Mouse (Mus musculus) G1E-ER4 (cell line): Measurements from ENCODE around the gene Zfp617. TPM values are rescaled to one million over a fixed set of nuclear protein-coding genes. Genes with fewer than 3 reads are reported as not detected.

Experiments used
- GATA1 ChIP-seq: IDR thresholded peaks from one replicate; pipeline ENCODE4 v1.8.0; 2012; ENCODE audit warnings: low read length, inconsistent platforms
- polyA plus RNA-seq: library from polyadenylated mRNA; stranded (reverse); fragments of >175 nt; gene quantifications from 2 replicates; pipeline ENCODE4 v1.2.3, GENCODE M21; 2012

Gene Zfp617
- polyA plus RNA-seq, 1 experiment: 3.6 TPM

DNA sequence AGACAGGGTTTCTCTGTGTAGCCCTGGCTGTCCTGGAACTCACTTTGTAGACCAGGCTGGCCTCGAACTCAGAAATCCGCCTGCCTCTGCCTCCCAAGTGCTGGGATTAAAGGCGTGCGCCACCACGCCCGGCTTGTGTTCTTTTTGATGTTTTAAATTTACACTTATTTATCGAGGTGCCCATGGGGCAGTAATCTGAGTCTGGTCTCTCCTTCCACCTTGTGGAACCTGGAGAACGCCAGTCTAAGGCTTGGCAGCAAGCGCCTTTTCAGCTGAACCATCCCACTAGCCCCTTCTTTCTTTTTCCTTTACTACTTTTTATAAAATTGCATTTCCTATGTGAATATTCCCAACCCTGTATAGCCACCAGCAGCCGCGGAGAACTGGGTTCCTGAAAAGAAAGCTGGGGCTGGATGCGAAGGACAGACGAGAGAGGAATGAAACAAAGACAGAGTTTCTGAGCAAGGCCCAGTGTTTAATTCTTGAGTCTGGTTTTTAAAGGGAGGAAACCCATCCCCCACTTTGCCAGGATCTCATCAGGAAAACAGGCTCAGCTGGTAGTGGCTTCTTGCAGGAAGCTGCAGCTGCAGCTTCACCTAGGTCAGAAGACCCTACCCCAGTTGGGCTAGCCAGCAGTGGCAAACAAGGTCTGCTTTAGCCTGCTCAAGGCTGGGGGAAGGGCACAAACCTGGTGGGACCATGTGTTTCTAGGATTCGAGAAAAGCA lies 43.2 kb downstream of the Zfp617 start:
- TF ChIP-seq GATA1: no peak

DNA sequence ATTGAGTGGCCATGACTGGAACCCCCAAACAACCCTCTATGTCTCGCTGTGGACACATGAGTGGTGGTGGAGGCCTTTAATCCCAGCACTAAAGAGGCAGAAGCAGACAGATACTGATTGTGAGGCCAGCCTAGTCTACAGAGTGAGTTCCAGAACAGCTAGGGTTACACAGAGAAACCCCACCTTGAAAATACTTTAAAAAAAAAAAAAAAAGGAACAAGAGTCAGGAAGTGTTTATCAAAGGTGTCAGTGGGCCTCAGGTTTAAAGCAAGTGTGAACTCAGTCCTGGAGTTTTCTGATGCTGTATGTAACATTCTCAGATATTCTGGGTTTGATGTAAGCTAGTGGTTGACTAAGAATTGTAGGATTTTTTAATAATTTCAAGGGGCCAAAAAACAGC lies 44.1 kb downstream of the Zfp617 start:
- TF ChIP-seq GATA1: no peak

DNA sequence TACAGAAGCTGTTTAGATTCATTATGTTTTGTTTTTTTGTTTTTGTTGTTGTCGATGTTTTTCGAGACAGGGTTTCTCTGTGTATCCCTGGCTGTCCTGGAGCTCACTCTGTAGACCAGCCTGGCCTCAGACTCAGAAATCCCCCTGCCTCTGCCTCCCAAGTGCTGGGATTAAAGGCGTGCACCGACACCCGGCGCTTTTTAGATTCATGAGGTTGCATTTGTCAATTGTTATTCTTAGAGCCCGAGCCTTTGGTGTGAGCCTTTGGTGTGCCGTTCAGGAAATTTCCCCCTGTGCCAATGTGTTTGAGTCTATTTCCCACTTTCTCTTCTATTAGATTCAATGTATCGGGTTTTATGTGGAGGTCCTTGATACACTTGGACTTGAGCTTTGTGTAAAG lies 46.2 kb downstream of the Zfp617 start:
- TF ChIP-seq GATA1: no peak

DNA sequence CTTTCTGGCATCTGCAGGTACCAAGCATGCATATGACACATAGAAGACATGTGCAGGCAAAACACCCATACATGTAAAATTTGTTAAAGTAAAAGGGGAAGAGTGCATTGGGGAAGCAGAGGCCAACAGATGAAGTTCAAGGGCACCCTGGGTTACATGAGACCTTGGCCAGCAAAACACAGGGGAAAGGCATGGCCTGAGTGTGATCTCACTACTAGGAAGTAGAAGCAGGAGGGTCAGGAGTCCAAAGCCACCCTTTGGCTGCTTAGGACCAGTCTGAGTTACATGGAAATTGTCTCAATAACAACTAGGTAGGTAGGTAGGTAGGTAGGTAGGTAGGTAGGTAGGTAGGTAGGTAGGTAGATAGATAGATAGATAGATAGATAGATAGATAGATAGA lies 52.0 kb downstream of the Zfp617 start:
- no peak for TF ChIP-seq GATA1

DNA sequence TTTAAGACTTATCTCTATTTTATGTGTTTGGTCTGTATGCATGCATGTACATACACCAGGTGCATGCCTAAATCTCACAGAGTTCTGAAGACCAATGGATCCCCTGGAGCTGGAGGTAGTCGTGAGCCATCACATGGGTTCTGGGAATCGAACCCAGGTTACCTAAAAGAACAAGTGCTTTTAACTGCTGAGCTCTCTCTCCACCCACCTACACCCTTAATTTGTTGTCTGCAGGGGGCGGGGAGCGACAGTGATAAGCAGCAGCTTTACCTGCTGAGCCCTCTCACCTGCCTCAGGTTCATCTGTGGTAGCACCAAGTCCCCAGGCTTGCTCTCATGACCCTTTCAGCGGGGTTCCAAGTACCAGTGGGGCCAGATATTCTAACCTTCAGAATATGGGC lies 53.4 kb downstream of the Zfp617 start:
- no peak for TF ChIP-seq GATA1

DNA sequence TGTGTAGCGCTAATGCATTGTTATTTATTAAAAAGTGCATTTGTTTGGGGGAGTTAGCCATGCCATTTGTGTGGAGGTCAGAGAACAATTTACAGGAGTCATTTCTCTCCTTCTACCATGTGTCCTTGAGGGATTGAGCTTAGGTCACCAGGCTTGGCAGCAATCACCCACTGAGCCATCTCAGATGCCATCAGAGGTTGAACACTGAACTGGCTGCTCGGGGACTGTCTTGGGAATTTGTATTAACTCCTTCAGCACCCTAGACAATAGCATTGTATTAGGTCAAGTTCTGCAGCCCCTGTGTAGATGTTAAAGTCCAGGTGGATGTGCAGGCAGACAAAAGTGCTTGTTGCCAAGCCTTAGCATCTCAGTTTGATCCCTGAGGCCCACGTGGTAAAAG lies 55.6 kb downstream of the Zfp617 start:
- TF ChIP-seq GATA1: no peak

DNA sequence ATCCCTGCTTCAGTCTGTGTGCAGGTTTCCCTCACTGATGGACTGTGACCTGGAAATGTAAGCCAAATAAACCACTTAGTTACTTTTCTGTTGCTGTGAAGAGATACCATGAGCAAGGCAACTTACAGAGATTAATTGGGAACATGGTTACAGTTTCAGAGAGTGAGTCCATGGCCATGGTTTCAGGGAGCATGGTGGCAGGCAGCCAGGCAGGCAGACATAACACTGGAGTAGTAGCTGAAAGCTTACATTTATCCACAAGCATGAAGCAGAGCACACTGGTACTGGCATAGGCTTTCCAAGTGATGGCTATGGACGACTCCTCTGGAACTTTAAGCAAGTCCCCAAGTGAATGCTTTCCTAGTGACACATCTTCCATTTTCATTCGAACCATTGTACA lies 56.7 kb downstream of the Zfp617 start:
- no peak for TF ChIP-seq GATA1

DNA sequence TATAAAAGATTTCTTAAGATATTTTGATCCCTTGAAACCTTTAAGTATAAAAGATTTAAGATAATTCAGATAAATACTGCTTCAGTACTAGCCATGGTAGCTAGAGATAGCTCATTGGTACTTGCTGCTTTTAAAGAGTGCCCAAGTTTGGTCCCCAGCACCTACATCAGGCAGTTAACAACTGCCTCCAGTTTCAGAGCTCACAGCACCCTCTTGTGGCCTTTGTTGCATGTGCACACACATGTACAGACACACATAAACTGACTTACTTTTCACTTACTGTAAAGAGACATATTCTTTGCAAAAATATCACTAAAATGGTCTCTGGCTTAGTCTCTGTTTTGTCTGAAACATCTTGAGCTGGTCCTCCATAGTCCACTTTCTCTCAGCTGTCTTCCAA lies 58.0 kb downstream of the Zfp617 start:
- TF ChIP-seq GATA1: no peak

DNA sequence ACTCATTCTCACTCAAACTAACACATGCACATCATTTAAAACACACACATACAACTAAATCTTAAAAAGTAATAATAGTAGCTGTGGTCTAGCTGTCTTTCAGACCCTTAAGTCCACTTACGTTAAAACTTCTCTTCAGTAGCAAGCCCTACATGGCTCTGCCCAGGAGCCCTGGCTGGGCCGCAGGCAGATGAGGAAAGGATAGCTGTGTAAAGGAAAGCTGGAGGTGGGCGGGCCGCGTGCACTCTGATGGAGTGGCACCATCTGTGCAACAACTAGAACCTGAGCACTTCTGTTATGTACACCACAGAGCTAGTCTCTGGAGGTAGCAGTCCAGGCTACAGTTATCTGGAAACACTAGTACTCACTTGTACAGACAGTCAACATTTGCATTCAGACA lies 58.8 kb downstream of the Zfp617 start:
- TF ChIP-seq GATA1: no peak

DNA sequence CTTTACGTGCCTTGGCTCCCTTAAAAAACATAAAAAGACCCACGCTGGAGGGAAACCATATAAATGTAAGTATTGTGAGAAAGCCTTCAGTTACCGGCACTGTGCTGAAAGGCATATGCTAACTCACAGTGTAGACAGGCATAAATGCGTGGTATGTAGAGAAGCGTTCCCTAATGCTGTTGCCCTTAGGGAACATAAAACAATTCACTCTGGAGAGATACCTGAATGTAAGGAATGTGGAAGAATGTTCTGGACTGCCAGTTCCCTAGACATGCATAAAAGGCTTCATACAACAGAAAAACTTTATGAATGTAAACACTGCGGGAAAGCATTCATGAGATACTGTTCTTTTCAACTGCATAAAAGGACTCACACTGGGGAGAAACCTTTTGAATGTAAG lies 59.7 kb downstream of the Zfp617 start:
- TF ChIP-seq GATA1: no peak

DNA sequence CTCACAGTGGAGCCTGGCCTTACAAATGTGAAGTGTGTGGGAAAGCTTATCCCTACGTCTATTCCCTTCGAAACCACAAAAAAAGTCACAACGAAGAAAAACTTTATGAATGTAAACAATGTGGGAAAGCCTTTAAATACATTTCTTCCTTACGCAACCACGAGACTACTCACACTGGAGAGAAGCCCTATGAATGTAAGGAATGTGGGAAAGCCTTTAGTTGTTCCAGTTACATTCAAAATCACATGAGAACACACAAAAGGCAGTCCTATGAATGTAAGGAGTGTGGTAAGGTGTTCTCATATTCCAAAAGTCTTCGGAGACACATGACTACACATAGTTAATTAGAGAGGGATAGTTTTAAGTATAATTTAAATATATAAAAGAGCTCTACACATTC lies 60.2 kb downstream of the Zfp617 start:
- no peak for TF ChIP-seq GATA1

DNA sequence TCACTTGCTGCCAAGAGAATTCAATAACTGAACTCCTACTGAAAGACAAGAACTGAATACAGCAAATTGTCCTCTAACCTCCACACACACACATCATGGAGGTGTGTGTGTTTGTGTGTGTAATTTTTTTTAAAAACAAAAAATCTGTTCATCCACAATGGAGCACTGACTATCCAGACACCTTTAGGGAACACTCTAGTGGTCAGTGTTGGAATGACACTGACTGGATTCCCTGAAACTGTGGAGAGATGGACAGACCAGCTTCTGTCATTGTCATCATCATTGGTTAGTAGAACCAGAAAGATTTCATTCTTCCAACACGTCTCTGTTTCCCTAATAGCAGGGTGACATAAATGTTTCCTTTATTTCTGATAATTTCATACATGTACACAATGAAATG lies 63.5 kb downstream of the Zfp617 start:
- no peak for TF ChIP-seq GATA1

DNA sequence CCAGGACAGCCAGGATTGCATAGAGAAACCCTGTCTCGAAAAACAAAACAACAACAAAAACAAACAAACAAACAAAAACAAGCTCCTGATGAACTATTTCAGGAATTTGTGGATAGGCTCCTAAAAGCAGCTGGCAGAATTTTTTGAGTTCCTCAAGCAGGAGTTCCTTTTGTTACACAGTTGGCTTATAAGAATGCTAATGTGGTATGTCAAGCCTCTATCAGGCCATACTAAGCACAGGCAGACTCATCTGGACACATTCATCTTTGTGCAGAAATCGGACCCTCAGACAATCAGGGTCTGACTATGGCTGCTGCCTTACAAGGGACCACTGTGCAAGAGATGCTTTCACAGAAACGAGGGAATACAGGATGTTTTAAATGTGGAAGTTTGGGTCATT lies 65.8 kb downstream of the Zfp617 start:
- TF ChIP-seq GATA1: no peak

DNA sequence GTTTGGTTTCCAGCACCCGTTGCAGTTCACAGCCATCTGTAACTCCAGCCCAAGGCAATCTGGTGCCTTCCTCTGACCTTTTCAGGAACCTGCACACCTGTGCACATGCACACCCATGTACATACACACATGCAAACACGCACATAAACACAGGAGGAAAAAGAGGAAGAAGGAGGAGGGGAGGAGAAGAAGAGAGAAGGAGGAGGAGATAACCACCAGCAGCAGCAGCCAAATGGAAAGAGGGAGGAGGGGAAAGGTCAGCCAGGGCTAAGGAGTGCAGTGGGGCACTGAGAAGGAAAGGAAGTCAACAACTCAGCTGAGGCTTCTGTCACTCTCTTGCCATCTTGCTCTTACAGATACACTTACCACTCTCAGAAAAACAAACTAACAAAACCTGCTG lies 72.6 kb downstream of the Zfp617 start:
- no peak for TF ChIP-seq GATA1

DNA sequence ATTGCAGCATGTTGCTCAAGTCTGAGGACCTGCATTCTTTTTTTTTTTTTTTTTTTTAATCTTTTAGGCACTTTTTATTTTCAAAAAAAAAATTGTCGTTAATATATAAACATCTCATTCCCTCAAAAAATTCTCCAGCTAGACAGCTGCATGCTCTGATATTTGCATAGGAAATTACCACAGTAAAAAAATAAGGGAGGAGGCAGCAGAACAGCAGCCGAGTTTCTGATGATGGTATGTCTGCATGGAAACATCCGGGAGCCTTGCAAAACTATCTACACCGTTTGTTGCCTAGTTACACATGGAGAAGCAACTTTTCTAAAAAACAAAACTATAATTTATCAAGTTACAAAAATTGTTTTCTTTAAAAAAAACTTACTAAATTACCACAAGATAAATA lies 73.0 kb downstream of the Zfp617 start:
- no peak for TF ChIP-seq GATA1

Other genes with a start within 250 kb of the Zfp617 start
- gene Unc13a, start 236.9 kb upstream of the Zfp617 start, polyA plus RNA-seq: 0.41 and 0.52 TPM in 2 replicates
- gene Jak3, start 232.3 kb upstream of the Zfp617 start, polyA plus RNA-seq: 27.6 and 33.8 TPM in 2 replicates
- gene Insl3, start 219.4 kb upstream of the Zfp617 start, polyA plus RNA-seq: 4.6 and 5.5 TPM in 2 replicates
- gene B3gnt3, start 206.8 kb upstream of the Zfp617 start, polyA plus RNA-seq: 0.02 TPM in 1 of 2 replicates, not detected in the other
- gene Fcho1, start 182.9 kb upstream of the Zfp617 start, polyA plus RNA-seq: 32.9 and 36.1 TPM in 2 replicates
- gene Zfp709, start 26.6 kb upstream of the Zfp617 start, polyA plus RNA-seq: 0.78 and 2.4 TPM in 2 replicates
- gene Zfp882, start within 50 bp of the Zfp617 start, polyA plus RNA-seq: 0.25 and 0.70 TPM in 2 replicates
- gene Zfp961, start 42.4 kb downstream of the Zfp617 start, polyA plus RNA-seq: 1.2 and 3.6 TPM in 2 replicates
- gene Cyp4f18, start 101.0 kb downstream of the Zfp617 start, polyA plus RNA-seq: 0.16 and 0.30 TPM in 2 replicates
- not detected in 2 replicates for gene Olfr372, start 132.6 kb downstream of the Zfp617 start, polyA plus RNA-seq
- not detected in 2 replicates for gene Olfr373, start 174.5 kb downstream of the Zfp617 start, polyA plus RNA-seq
- gene Olfr374, start 198.4 kb downstream of the Zfp617 start, polyA plus RNA-seq: not detected in 2 replicates
- gene Tpm4, start 226.3 kb downstream of the Zfp617 start, polyA plus RNA-seq: 0.04 TPM in 1 of 2 replicates, not detected in the other